In genomic region chr7:141324686-141325085, GRCm38 (mm10) we compare ENCODE assay signal across 14 mouse cellular contexts. TPM values are rescaled to one million over a fixed set of nuclear protein-coding genes. Genes with fewer than 3 reads are reported as not detected.
DNase-seq lines count a peak whose midpoint lies in the region; ATAC-seq lines count a peak whose summit lies in the region.
"Had no signal": no experiment of that assay in that cellular context is flagged by ENCODE, and none has a peak within 500 bp of the region (broad histone marks: within the 10 kb centered on the region; RNA-seq: fewer than 3 reads in every experiment).

No protein-coding gene starts in this region.

- no peak for ATAC-seq in embryonic facial prominence, embryonic 12.5 days (ENCODE audit: insufficient number of reproducible peaks, insufficient read depth, low FRiP score, low TSS enrichment)
- no peak for ATAC-seq in kidney, embryonic 15.5 days (replicated peaks; ENCODE audit: low FRiP score)

- WGBS in embryonic facial prominence, embryonic 12.5 days: 97% methylated on average over 1 of the region's 1 CpGs
- 96% methylated on average over 1 of the region's 1 CpGs for WGBS in embryonic facial prominence, embryonic 10.5 days
- 100% methylated on average over 1 of the region's 1 CpGs for WGBS in kidney, embryonic 15.5 days

- H3K4me2 ChIP-seq in embryonic facial prominence, embryonic 12.5 days (replicated peaks): no peak overlapping the region
- H3K4me2 ChIP-seq in kidney, embryonic 15.5 days: no peak overlapping the region

- H3K36me3 ChIP-seq in embryonic facial prominence, embryonic 12.5 days: peaks cover 44% of the 10 kb centered on the region
- peaks cover 54% of the 10 kb centered on the region for H3K36me3 ChIP-seq in embryonic facial prominence, embryonic 10.5 days (replicated peaks)
- H3K36me3 ChIP-seq in kidney, embryonic 15.5 days: peaks cover 46% of the 10 kb centered on the region

- 0 out of 2 replicates have a peak overlapping the region, but pooled peaks have one; percentile 44 for H3K9ac ChIP-seq in embryonic facial prominence, embryonic 12.5 days
- no peak overlapping the region for H3K9ac ChIP-seq in kidney, embryonic 15.5 days

- H3K27ac ChIP-seq in embryonic facial prominence, embryonic 12.5 days: no peak overlapping the region
- no peak overlapping the region for H3K27ac ChIP-seq in embryonic facial prominence, embryonic 10.5 days (replicated peaks)
- no peak overlapping the region for H3K27ac ChIP-seq in kidney, embryonic 15.5 days

- peaks cover 26% of the 10 kb centered on the region for H3K4me1 ChIP-seq in embryonic facial prominence, embryonic 12.5 days
- peaks cover 33% of the 10 kb centered on the region for H3K4me1 ChIP-seq in embryonic facial prominence, embryonic 10.5 days
- H3K4me1 ChIP-seq in kidney, embryonic 15.5 days: peaks cover 26% of the 10 kb centered on the region

- no peak overlapping the region for H3K4me3 ChIP-seq in embryonic facial prominence, embryonic 12.5 days
- no peak overlapping the region for H3K4me3 ChIP-seq in embryonic facial prominence, embryonic 10.5 days
- H3K4me3 ChIP-seq in kidney, embryonic 15.5 days (replicated peaks): no peak overlapping the region
- H3K4me3 ChIP-seq: megakaryocyte, embryonic 14.5 days had no signal

- H3K9me3 ChIP-seq in embryonic facial prominence, embryonic 12.5 days: no peaks in the 10 kb centered on the region
- H3K9me3 ChIP-seq in embryonic facial prominence, embryonic 10.5 days: no peaks in the 10 kb centered on the region
- H3K9me3 ChIP-seq in kidney, embryonic 15.5 days (replicated peaks): no peaks in the 10 kb centered on the region
- H3K9me3 ChIP-seq: megakaryocyte, embryonic 14.5 days had no signal

- no peak for DNase-seq in embryonic facial prominence, embryonic 10.5 days (ENCODE audit: low spot score)
- peak; percentile 44 to 49 for DNase-seq in kidney, adult 8-10 months
- peak; percentile 33 to 35 for DNase-seq in cerebellum, postnatal 36 days
- DNase-seq in kidney, postnatal 36 days: peak; percentile 51 to 61
- no peak for DNase-seq in spleen, adult 12 weeks (ENCODE audit: low spot score)
- DNase-seq in ovary, postnatal 36 days (ENCODE audit: low spot score): no peak
- DNase-seq: embryo, embryonic 11 days; heart, postnatal 10 days; right cerebral cortex, postnatal 25 days; thymus, postnatal 4 days had no signal

- H3K27me3 ChIP-seq in embryonic facial prominence, embryonic 12.5 days: no peaks in the 10 kb centered on the region
- no peaks in the 10 kb centered on the region for H3K27me3 ChIP-seq in embryonic facial prominence, embryonic 10.5 days (replicated peaks; ENCODE audit: low read depth, poor library complexity, severe bottlenecking)
- H3K27me3 ChIP-seq in kidney, embryonic 15.5 days: no peaks in the 10 kb centered on the region

RNA-seq across cellular contexts. Expression of gene Deaf1, which starts 2.8 kb away (rescaled TPM):
- 75.4 and 83.4 TPM in 2 replicates for polyA plus RNA-seq in embryonic facial prominence, embryonic 12.5 days (2016; fragmentation: Nextera tagmentation; extraction: Ambion mirVana)
- polyA plus RNA-seq in embryonic facial prominence, embryonic 10.5 days (2016; fragmentation: Nextera tagmentation; extraction: Ambion mirVana): 57.9 and 65.0 TPM in 2 replicates
- polyA plus RNA-seq in kidney, embryonic 15.5 days (2015; fragmentation: Nextera tagmentation; extraction: Ambion mirVana): 68.2 and 81.1 TPM in 2 replicates

RNA-seq across cellular contexts. Expression of gene Tmem80, which starts 2.9 kb away (rescaled TPM):
- polyA plus RNA-seq in embryonic facial prominence, embryonic 12.5 days (2016; fragmentation: Nextera tagmentation; extraction: Ambion mirVana): 54.3 and 56.7 TPM in 2 replicates
- polyA plus RNA-seq in embryonic facial prominence, embryonic 10.5 days (2016; fragmentation: Nextera tagmentation; extraction: Ambion mirVana): 44.9 and 49.0 TPM in 2 replicates
- polyA plus RNA-seq in kidney, embryonic 15.5 days (2015; fragmentation: Nextera tagmentation; extraction: Ambion mirVana): 52.8 and 54.4 TPM in 2 replicates

RNA-seq across cellular contexts. Expression of gene Eps8l2, which starts 14.0 kb away (rescaled TPM):
- 5.6 and 5.7 TPM in 2 replicates for polyA plus RNA-seq in embryonic facial prominence, embryonic 12.5 days (2016; fragmentation: Nextera tagmentation; extraction: Ambion mirVana)
- polyA plus RNA-seq in embryonic facial prominence, embryonic 10.5 days (2016; fragmentation: Nextera tagmentation; extraction: Ambion mirVana): 12.1 and 13.0 TPM in 2 replicates
- polyA plus RNA-seq in kidney, embryonic 15.5 days (2015; fragmentation: Nextera tagmentation; extraction: Ambion mirVana): 33.1 and 39.6 TPM in 2 replicates

RNA-seq across cellular contexts. Expression of gene Drd4, which starts 32.9 kb away (rescaled TPM):
- polyA plus RNA-seq in embryonic facial prominence, embryonic 12.5 days (2016; fragmentation: Nextera tagmentation; extraction: Ambion mirVana): 1.7 and 2.3 TPM in 2 replicates
- polyA plus RNA-seq in embryonic facial prominence, embryonic 10.5 days (2016; fragmentation: Nextera tagmentation; extraction: Ambion mirVana): 0.60 and 0.86 TPM in 2 replicates
- 1.4 and 1.8 TPM in 2 replicates for polyA plus RNA-seq in kidney, embryonic 15.5 days (2015; fragmentation: Nextera tagmentation; extraction: Ambion mirVana)
- polyA plus RNA-seq: liver, embryonic 16.5 days had no signal

RNA-seq across cellular contexts. Expression of gene Sct, which starts 45.8 kb away (rescaled TPM):
- polyA plus RNA-seq in embryonic facial prominence, embryonic 12.5 days (2016; fragmentation: Nextera tagmentation; extraction: Ambion mirVana): 4.0 and 5.0 TPM in 2 replicates
- polyA plus RNA-seq in embryonic facial prominence, embryonic 10.5 days (2016; fragmentation: Nextera tagmentation; extraction: Ambion mirVana): 8.8 and 9.6 TPM in 2 replicates
- polyA plus RNA-seq in kidney, embryonic 15.5 days (2015; fragmentation: Nextera tagmentation; extraction: Ambion mirVana): 41.1 and 43.5 TPM in 2 replicates

Comparison
In these comparisons a context has a peak if more than half of its experiments do, and no peak if none do; other contexts are left out.
1. DNase-seq: peak in kidney, adult 8-10 months (2 of 2), cerebellum, postnatal 36 days (2 of 2) and kidney, postnatal 36 days (2 of 2); none in embryonic facial prominence, embryonic 10.5 days (single experiment), spleen, adult 12 weeks (single experiment) and ovary, postnatal 36 days (single experiment).